Mouse (Mus musculus) urinary bladder, postnatal 4 days (tissue): Measurements from ENCODE around the gene Rai1.

Source experiments
- DNase-seq, 2 experiments: peaks; one replicate each; pipeline ENCODE4 v3.0.0; 2021 to 2022; ENCODE audit warnings: low spot score in 2 of 2

Rai1 gene

GRCm38 (mm10) chr11:60219609-60220008 is 114.8 kb downstream of the Rai1 start:
- no peak for DNase-seq

GRCm38 (mm10) chr11:60220291-60220804 is 115.5 kb downstream of the Rai1 start:
- peak; percentile 92 to 93 for DNase-seq

- no peak for DNase-seq
These were observed 116.6 kb downstream of the Rai1 start for GRCm38 (mm10) chr11:60221425-60221824.

GRCm38 (mm10) chr11:60222085-60222468 is 117.3 kb downstream of the Rai1 start:
- no peak for DNase-seq

- DNase-seq = peak; percentile 81 to 90
These were observed 117.8 kb downstream of the Rai1 start, which contains the start of gene Srebf1 for GRCm38 (mm10) chr11:60222469-60223236. Srebf1 (minus strand) TSS chr11:60222581.

GRCm38 (mm10) chr11:60224676-60225075 is 119.9 kb downstream of the Rai1 start:
- no peak for DNase-seq

GRCm38 (mm10) chr11:60225874-60226273 is 121.1 kb downstream of the Rai1 start:
- DNase-seq = no peak

GRCm38 (mm10) chr11:60228525-60228924 is 123.7 kb downstream of the Rai1 start:
- no peak for DNase-seq

GRCm38 (mm10) chr11:60229821-60230220 is 125.0 kb downstream of the Rai1 start:
- no peak for DNase-seq

GRCm38 (mm10) chr11:60230512-60230911 is 125.7 kb downstream of the Rai1 start:
- no peak for DNase-seq

- DNase-seq = no peak
These were observed 126.5 kb downstream of the Rai1 start for GRCm38 (mm10) chr11:60231326-60231725.

- no peak for DNase-seq
These were observed 127.1 kb downstream of the Rai1 start for GRCm38 (mm10) chr11:60231951-60232350.

GRCm38 (mm10) chr11:60232441-60233058 is 127.7 kb downstream of the Rai1 start:
- DNase-seq = no peak

- no peak for DNase-seq
These were observed 128.4 kb downstream of the Rai1 start for GRCm38 (mm10) chr11:60233235-60233634.

GRCm38 (mm10) chr11:60235351-60235750 is 130.5 kb downstream of the Rai1 start:
- DNase-seq = no peak

GRCm38 (mm10) chr11:60240509-60240908 is 135.7 kb downstream of the Rai1 start:
- DNase-seq = no peak

- no peak for DNase-seq
These were observed 139.8 kb downstream of the Rai1 start for GRCm38 (mm10) chr11:60244503-60245143.

GRCm38 (mm10) chr11:60246077-60246476 is 141.3 kb downstream of the Rai1 start:
- no peak for DNase-seq

GRCm38 (mm10) chr11:60247753-60248550 is 143.1 kb downstream of the Rai1 start:
- DNase-seq = no peak
